Mouse (Mus musculus) erythroblast, embryonic 14.5 days (primary cell): ENCODE data around the gene Cd19. TPM values are rescaled to one million over a fixed set of nuclear protein-coding genes. Genes with fewer than 3 reads are reported as not detected.

ENCODE experiments used
- H3K27me3 ChIP-seq: 2 replicates; pipeline ENCODE4 v1.6.1; 2012; ENCODE audit warnings: inconsistent platforms; ENCODE audit not compliant: control insufficient read depth
- H3K36me3 ChIP-seq: 2 replicates; pipeline ENCODE4 v1.6.1; 2012; ENCODE audit warnings: mild to moderate bottlenecking, inconsistent platforms; ENCODE audit not compliant: control insufficient read depth
- H3K4me1 ChIP-seq: 2 replicates; pipeline ENCODE4 v1.6.1; 2012; ENCODE audit warnings: inconsistent platforms; ENCODE audit not compliant: control insufficient read depth
- H3K4me3 ChIP-seq: replicated peaks from 2 replicates; pipeline ENCODE3; 2012; ENCODE audit warnings: moderate library complexity, mild to moderate bottlenecking, inconsistent platforms
- H3K9me3 ChIP-seq: 2 replicates; pipeline ENCODE4 v1.6.1; 2012; ENCODE audit warnings: low read length, inconsistent platforms, mixed read lengths; ENCODE audit not compliant: control insufficient read depth
- GATA1 ChIP-seq: IDR thresholded peaks from 2 replicates; pipeline ENCODE4 v1.6.1; 2012; ENCODE audit warnings: low read length, inconsistent platforms, mixed read lengths
- TAL1 ChIP-seq: IDR thresholded peaks from 3 replicates; pipeline ENCODE4 v1.6.1; 2012; ENCODE audit warnings: low read length, inconsistent platforms, mixed read lengths
- polyA plus RNA-seq: library from polyadenylated mRNA; stranded (reverse); fragments of >175 nt; gene quantifications from 2 replicates; pipeline ENCODE4 v1.2.3, GENCODE M21; 2012

The Cd19 gene
- polyA plus RNA-seq, 1 experiment: not detected

- Histone ChIP-seq H3K27me3 (no peaks in the 10 kb centered on the region), H3K4me1 (no peaks in the 10 kb centered on the region), H3K9me3 (no peaks in the 10 kb centered on the region), H3K36me3 (peaks cover 26% of the 10 kb centered on the region), H3K4me3 (no peak overlapping the region)
- TF ChIP-seq TAL1 (no peak), GATA1 (no peak)
These were observed 29.8 kb upstream of the Cd19 start for GRCm38 (mm10) chr7:126444536-126444935.

DNA sequence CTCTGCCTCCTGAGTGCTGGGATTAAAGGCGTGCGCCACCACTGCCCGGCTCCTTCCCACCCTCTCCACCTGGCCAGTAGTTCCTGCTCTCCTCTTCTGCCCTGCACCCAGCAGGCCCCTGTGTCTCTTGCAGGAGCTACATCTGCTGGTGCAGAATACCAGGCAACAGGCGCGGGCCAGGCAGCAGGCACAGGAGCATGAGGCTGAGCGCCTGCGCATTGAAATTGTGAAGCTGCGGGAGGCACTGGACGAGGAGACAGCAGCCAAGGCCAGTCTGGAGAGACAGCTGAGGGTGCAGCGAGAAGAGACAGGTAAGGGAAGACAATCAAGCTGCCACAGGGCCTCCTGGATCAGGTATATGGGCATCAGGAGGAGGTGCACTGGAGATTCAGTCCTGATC, 29.3 kb upstream of the Cd19 start:
- Histone ChIP-seq H3K4me1 (no peaks in the 10 kb centered on the region), H3K27me3 (no peaks in the 10 kb centered on the region), H3K36me3 (peaks cover 26% of the 10 kb centered on the region), H3K9me3 (no peaks in the 10 kb centered on the region), H3K4me3 (no peak overlapping the region)
- TF ChIP-seq TAL1 (no peak), GATA1 (no peak)

DNA sequence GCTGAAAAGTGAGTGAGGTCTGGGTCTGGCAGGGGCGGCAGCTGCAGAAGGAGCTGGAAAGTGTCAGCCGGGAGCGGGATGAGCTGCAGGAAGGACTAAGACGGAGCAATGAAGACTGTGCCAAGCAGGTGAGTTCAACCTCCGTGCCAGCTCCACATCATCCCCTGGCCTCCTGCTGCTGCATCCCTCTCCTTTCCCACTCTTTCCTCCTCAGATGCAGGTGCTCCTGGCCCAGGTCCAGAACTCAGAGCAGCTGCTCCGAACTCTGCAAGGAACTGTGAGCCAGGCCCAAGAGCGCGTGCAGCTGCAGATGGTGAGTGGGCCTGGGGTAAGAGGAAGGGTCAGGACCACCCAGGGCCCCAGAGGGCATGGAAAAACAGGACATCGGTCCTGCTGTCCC, 25.4 kb upstream of the Cd19 start:
- no peaks in the 10 kb centered on the region; the same call in 1 of the 2 replicates for H3K4me1 ChIP-seq
- peaks cover 11% of the 10 kb centered on the region for H3K36me3 ChIP-seq
- no peak overlapping the region for H3K4me3 ChIP-seq
- H3K27me3 ChIP-seq: no peaks in the 10 kb centered on the region
- H3K9me3 ChIP-seq: no peaks in the 10 kb centered on the region
- TF ChIP-seq TAL1 (no peak), GATA1 (no peak)

DNA sequence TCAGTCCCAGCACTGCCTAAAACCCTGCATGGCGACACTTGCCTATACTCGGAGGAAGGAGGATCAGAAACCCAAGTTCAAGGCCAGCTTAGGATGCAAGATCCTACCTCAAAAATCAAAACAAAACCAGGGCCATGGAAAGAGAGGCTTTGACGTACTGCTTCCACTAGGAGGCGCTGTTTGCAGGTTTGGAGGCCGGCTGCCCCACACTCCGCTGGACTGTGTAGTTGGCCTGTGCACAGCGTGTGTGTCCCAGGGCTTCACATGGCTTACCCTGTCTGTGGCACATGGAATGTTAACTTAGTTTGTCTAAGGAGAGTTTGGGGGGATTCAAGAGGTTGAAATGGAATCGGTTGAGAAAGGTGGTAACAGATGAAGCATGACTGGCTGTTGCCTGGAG, 22.2 kb upstream of the Cd19 start:
- Histone ChIP-seq H3K36me3 (peaks cover 2% of the 10 kb centered on the region; the same call in 1 of the 2 replicates), H3K27me3 (no peaks in the 10 kb centered on the region), H3K9me3 (no peaks in the 10 kb centered on the region), H3K4me3 (no peak overlapping the region), H3K4me1 (no peaks in the 10 kb centered on the region; the same call in 1 of the 2 replicates)
- TF ChIP-seq TAL1 (no peak), GATA1 (no peak)

GRCm38 (mm10) chr7:126435801-126436200, 21.1 kb upstream of the Cd19 start:
- H3K9me3 ChIP-seq: no peaks in the 10 kb centered on the region
- peaks cover 2% of the 10 kb centered on the region; the same call in 1 of the 2 replicates for H3K36me3 ChIP-seq
- no peaks in the 10 kb centered on the region; the same call in 1 of the 2 replicates for H3K4me1 ChIP-seq
- H3K4me3 ChIP-seq: no peak overlapping the region
- H3K27me3 ChIP-seq: no peaks in the 10 kb centered on the region
- TF ChIP-seq TAL1: no peak
- no peak for TF ChIP-seq GATA1

DNA sequence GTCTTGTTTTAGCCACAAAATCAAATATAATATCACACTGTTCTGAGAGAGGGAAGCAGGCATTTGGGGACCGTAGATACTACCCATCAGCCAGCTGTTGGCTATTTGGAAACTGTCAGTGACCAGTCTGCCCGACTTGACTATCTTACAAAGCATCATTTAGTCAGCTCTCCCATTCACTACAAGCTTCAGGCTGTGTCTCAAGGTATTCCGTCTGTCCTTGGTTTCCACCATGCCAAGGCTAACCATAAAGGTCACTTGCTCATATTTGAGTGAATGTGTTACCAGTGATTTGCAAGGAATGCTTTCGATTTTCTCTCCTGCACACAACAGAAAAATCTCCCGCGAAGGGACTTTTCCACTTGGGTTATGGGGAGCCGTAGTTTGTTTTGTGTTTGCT, 20.0 kb upstream of the Cd19 start:
- TF ChIP-seq TAL1: no peak
- no peak for TF ChIP-seq GATA1
- Histone ChIP-seq H3K27me3 (no peaks in the 10 kb centered on the region), H3K9me3 (no peaks in the 10 kb centered on the region), H3K36me3 (peaks cover 2% of the 10 kb centered on the region; the same call in 1 of the 2 replicates), H3K4me1 (peaks cover 5% of the 10 kb centered on the region), H3K4me3 (no peak overlapping the region)

DNA sequence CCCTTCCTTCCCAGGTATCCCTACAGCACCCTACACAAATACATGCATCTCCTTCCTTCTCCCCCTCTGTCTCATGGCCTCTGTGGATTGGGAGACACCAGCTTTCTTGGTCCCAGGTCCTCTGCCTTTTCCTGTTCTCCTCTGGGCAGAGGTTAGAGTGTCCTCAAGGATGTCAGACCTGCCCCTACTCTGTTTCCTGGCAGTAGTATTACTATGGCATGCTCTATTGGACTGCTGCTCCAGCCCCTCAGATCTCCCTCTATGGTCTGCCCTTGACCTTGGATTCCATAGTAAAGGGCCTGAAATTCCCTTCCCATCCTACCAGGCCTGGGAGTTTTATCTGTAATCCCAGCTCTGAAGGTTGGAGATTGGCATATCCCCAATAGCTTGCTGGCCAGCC, 15.5 kb upstream of the Cd19 start:
- Histone ChIP-seq H3K36me3 (peaks cover 2% of the 10 kb centered on the region; the same call in 1 of the 2 replicates), H3K27me3 (peaks cover 9% of the 10 kb centered on the region), H3K4me3 (no peak overlapping the region), H3K4me1 (peaks cover 29% of the 10 kb centered on the region), H3K9me3 (peaks cover 11% of the 10 kb centered on the region)
- TF ChIP-seq TAL1 (no peak), GATA1 (no peak)

GRCm38 (mm10) chr7:126429503-126429898, 14.8 kb upstream of the Cd19 start:
- peaks cover 29% of the 10 kb centered on the region for H3K4me1 ChIP-seq
- TF ChIP-seq GATA1: no peak
- TF ChIP-seq TAL1: no peak
- peak overlapping the region; percentile 81 for H3K4me3 ChIP-seq
- peaks cover 9% of the 10 kb centered on the region for H3K27me3 ChIP-seq
- H3K9me3 ChIP-seq: peaks cover 11% of the 10 kb centered on the region
- peaks cover 2% of the 10 kb centered on the region; the same call in 1 of the 2 replicates for H3K36me3 ChIP-seq

- Histone ChIP-seq H3K36me3 (peaks cover 2% of the 10 kb centered on the region; the same call in 1 of the 2 replicates), H3K4me1 (peaks cover 29% of the 10 kb centered on the region)
- TF ChIP-seq GATA1 (no peak), TAL1 (no peak)
These were observed 14.2 kb upstream of the Cd19 start, which contains the start of gene Rabep2 for GRCm38 (mm10) chr7:126428631-126429502. Gene Rabep2 (plus strand): TSS chr7:126428759.

More at GRCm38 (mm10) chr7:126428631-126429502, 14.2 kb upstream of the Cd19 start, which contains the start of gene Rabep2:
- H3K9me3 ChIP-seq: peaks cover 11% of the 10 kb centered on the region
- H3K4me3 ChIP-seq: peak within 1 kb of the TSS; percentile 81
- peaks cover 9% of the 10 kb centered on the region for H3K27me3 ChIP-seq
